Mouse (Mus musculus) Patski (cell line): ENCODE data around the gene Qrich2. TPM values are rescaled to one million over a fixed set of nuclear protein-coding genes. Genes with fewer than 3 reads are reported as not detected.

Experiments used
- ATAC-seq: fragments of 100-300 bp; one replicate; pipeline ENCODE4 v1.8.0; 2021
- CTCF ChIA-PET: fragments of 350-600 bp; sonication (Branson Sonifier 250); formaldehyde crosslinking; loops from one replicate; lab custom pipeline; 2022; ENCODE audit warnings: inconsistent platforms; lab: Charles Lee
- POLR2A ChIA-PET: fragments of 350-600 bp; sonication (Branson Sonifier 250); formaldehyde crosslinking; loops from one replicate; lab custom pipeline; 2022; ENCODE audit warnings: antibody characterized with exemption, inconsistent platforms; lab: Charles Lee
- DNase-seq: peaks from one replicate; pipeline ENCODE4 v3.0.0-alpha.2; 2011; ENCODE audit warnings: low read depth, low spot score
- H3K27me3 ChIP-seq: fragments of 371-371 bp; one replicate; pipeline ENCODE4 v1.5.1; 2021
- CTCF ChIP-seq: fragments of 100-300 bp; IDR thresholded peaks from one replicate; pipeline ENCODE4 v1.5.1; 2021
- in situ Hi-C: fragments of 300-500 bp; cut with MboI; formaldehyde crosslinking; loops from 3 replicates; pipeline ENCODE4 v1.11.1; 2018; ENCODE audit warnings: low pct_unique_long_range_greater_than_20kb, mixed read lengths
- polyA plus RNA-seq: library from polyadenylated mRNA; unstranded; gene quantifications from one replicate; pipeline ENCODE4 v1.2.3, GENCODE M21; 2021

Gene Qrich2
- polyA plus RNA-seq, 1 experiment from 2014 or later, result 0.35 TPM

- in situ Hi-C loops, result loop anchor here (5.0 kb wide), 1 partner anchor 42 kb away; the partner anchor contains the start of gene Sphk1
- H3K27me3 ChIP-seq, result no peaks in the 10 kb centered on the region
- DNase-seq, result peak; percentile 88
- peak; percentile 67 for ATAC-seq
- ChIA-PET CTCF (interaction anchor here (1.3 kb wide), 1 partner anchor 31 kb away, joined by 3 read pairs; no protein-coding TSS in a partner anchor), POLR2A (interaction anchor here (0.6 kb wide), 1 partner anchor 11 kb away, joined by 3 read pairs; no protein-coding TSS in a partner anchor)
- no peak for TF ChIP-seq CTCF
Measured at GRCm38 (mm10) chr11:116490232-116491107, 24.4 kb upstream of the Qrich2 start.

GRCm38 (mm10) chr11:116489771-116490231, 23.8 kb upstream of the Qrich2 start:
- in situ Hi-C loops, result loop anchor here (5.0 kb wide), 1 partner anchor 42 kb away; the partner anchor contains the start of gene Sphk1
- TF ChIP-seq CTCF, result no peak
- ChIA-PET POLR2A (interaction anchor here (0.6 kb wide), 2 partner anchors 280 to 292 kb away, joined by 3 to 4 read pairs; no protein-coding TSS in a partner anchor), CTCF (interaction anchor here (1.3 to 2.3 kb wide), 2 partner anchors 32 to 134 kb away, joined by 3 to 12 read pairs; no protein-coding TSS in a partner anchor)
- no peak for DNase-seq
- peak; percentile 41 for ATAC-seq
- no peaks in the 10 kb centered on the region for H3K27me3 ChIP-seq

- ATAC-seq (no peak), DNase-seq (no peak)
- in situ Hi-C loops, result no loop called here
- CTCF ChIA-PET, result interaction anchor here (1.0 to 2.3 kb wide), 6 partner anchors 9 to 140 kb away, joined by 3 to 12 read pairs (median 5); no protein-coding TSS in a partner anchor
- H3K27me3 ChIP-seq, result no peaks in the 10 kb centered on the region
- TF ChIP-seq CTCF, result no peak
- POLR2A ChIA-PET, result interaction anchor here (0.6 kb wide), 4 partner anchors 268 to 340 kb away, joined by 3 to 4 read pairs (median 4); no protein-coding TSS in a partner anchor
Measured at GRCm38 (mm10) chr11:116488693-116489375, 22.8 kb upstream of the Qrich2 start.

GRCm38 (mm10) chr11:116488207-116488606, 22.2 kb upstream of the Qrich2 start:
- CTCF ChIA-PET, result interaction anchor here (1.0 to 2.3 kb wide), 6 partner anchors 8 to 140 kb away, joined by 3 to 12 read pairs (median 5); no protein-coding TSS in a partner anchor
- ATAC-seq, result no peak
- TF ChIP-seq CTCF, result no peak
- H3K27me3 ChIP-seq, result no peaks in the 10 kb centered on the region
- no peak for DNase-seq
- in situ Hi-C loops, result no loop called here
- POLR2A ChIA-PET, result interaction anchor here (0.6 kb wide), 2 partner anchors 267 to 340 kb away, joined by 3 to 4 read pairs; no protein-coding TSS in a partner anchor

GRCm38 (mm10) chr11:116484261-116484660, 18.2 kb upstream of the Qrich2 start:
- ATAC-seq, result no peak
- ChIA-PET CTCF (no interaction called here), POLR2A (no interaction called here)

GRCm38 (mm10) chr11:116481776-116482175, 15.7 kb upstream of the Qrich2 start:
- no peak for TF ChIP-seq CTCF
- no peaks in the 10 kb centered on the region for H3K27me3 ChIP-seq
- CTCF ChIA-PET, result no interaction called here
- DNase-seq, result no peak
- POLR2A ChIA-PET, result no interaction called here
- no peak for ATAC-seq
- in situ Hi-C loops, result no loop called here

More at GRCm38 (mm10) chr11:116484261-116484660, 18.2 kb upstream of the Qrich2 start:
- no peak for DNase-seq
- no peaks in the 10 kb centered on the region for H3K27me3 ChIP-seq
- in situ Hi-C loops, result no loop called here
- TF ChIP-seq CTCF, result no peak

GRCm38 (mm10) chr11:116480975-116481374, 14.9 kb upstream of the Qrich2 start:
- TF ChIP-seq CTCF, result no peak
- ATAC-seq (no peak), DNase-seq (no peak)
- no peaks in the 10 kb centered on the region for H3K27me3 ChIP-seq
- ChIA-PET POLR2A (no interaction called here), CTCF (no interaction called here)
- in situ Hi-C loops, result no loop called here

GRCm38 (mm10) chr11:116479832-116480231, 13.8 kb upstream of the Qrich2 start:
- ChIA-PET CTCF (interaction anchor here (1.0 to 1.4 kb wide), 2 partner anchors 8 to 17 kb away, joined by 3 to 5 read pairs; no protein-coding TSS in a partner anchor), POLR2A (no interaction called here)
- ATAC-seq (no peak), DNase-seq (no peak)
- no peaks in the 10 kb centered on the region for H3K27me3 ChIP-seq
- TF ChIP-seq CTCF, result no peak
- in situ Hi-C loops, result no loop called here

GRCm38 (mm10) chr11:116478978-116479377, 12.9 kb upstream of the Qrich2 start:
- no peak for ATAC-seq
- in situ Hi-C loops, result no loop called here
- no peaks in the 10 kb centered on the region for H3K27me3 ChIP-seq
- DNase-seq, result no peak
- ChIA-PET CTCF (interaction anchor here (1.4 kb wide), 1 partner anchor 9 kb away, joined by 5 read pairs; no protein-coding TSS in a partner anchor), POLR2A (no interaction called here)
- no peak for TF ChIP-seq CTCF
